Mouse (Mus musculus): ENCODE measurements around the gene Mdp1. TPM values are rescaled to one million over a fixed set of nuclear protein-coding genes. Genes with fewer than 3 reads are reported as not detected.

The Mdp1 gene
- total and polyA plus RNA-seq, 2 experiments from 2014 or later, result 51.5 to 63.5 TPM

DNA sequence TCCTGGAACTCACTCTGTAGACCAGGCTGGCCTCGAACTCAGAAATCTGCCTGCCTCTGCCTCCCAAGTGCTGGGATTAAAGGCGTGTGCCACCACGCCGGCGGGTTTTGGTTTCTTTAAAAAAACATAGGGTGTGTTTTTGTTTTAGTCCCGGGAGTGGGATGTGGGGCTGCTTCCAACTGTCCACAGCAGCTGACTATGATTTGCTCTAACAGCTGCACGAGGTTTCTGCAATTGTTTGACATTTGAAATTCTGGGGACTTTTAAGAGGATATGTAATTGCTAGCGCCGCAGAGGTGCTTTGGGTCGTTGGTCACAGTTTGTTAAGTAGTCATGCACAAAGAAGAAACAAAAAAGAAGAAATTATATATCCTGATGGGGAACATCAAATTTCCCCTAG is 29.1 kb upstream of the Mdp1 start:
- Histone ChIP-seq H3K27me3 (ENCODE audit: insufficient read depth, low read length) (no peaks in the 10 kb centered on the region), H3K9ac (no peak overlapping the region), H3K9me3 (ENCODE audit: low read length) (no peaks in the 10 kb centered on the region), H3K4me2 (ENCODE audit: low read depth) (no peak overlapping the region), H3K36me3 (ENCODE audit: insufficient read depth) (no peaks in the 10 kb centered on the region), H3K27ac (ENCODE audit: low read depth, low read length) (no peak overlapping the region), H3K4me3 (ENCODE audit: low read depth, low read length) (no peak overlapping the region), H3K4me1 (ENCODE audit: insufficient read depth) (no peaks in the 10 kb centered on the region)
- ATAC-seq (no peak), DNase-seq (no peak)
- TF ChIP-seq CTCF (IDR thresholded peaks at IDR 0.05; ENCODE audit: low read depth), result no peak
- WGBS, result 80% methylated on average over 10 of the region's 10 CpGs

DNA sequence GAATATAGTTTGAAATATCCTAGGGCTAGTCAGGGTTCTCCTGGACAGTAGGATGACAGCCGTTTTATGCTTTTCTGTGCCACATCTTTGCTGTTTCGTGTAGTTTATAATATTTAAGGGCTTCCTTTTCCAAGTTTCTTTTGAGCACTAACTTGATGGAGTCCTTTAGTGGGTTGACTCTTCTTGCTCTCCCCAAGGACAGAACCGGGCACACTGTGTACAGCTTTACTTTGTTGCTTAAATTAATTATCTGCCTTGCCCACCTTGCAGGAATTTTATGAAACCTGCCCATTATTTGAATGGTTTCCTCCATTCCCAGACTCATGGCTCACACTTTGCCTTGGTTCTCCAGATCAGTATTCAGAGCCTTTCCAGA is 21.8 kb upstream of the Mdp1 start:
- Histone ChIP-seq H3K4me3 (ENCODE audit: low read depth, low read length) (peak overlapping the region; percentile 70), H3K4me1 (ENCODE audit: insufficient read depth) (peaks cover 8% of the 10 kb centered on the region; the same call in 1 of the 2 replicates), H3K36me3 (ENCODE audit: insufficient read depth) (peaks cover 26% of the 10 kb centered on the region), H3K4me2 (ENCODE audit: low read depth) (peak overlapping the region; percentile 96), H3K27ac (ENCODE audit: low read depth, low read length) (peak overlapping the region; percentile 16; the same call in 1 of the 2 replicates), H3K27me3 (ENCODE audit: insufficient read depth, low read length) (no peaks in the 10 kb centered on the region), H3K9ac (no peak overlapping the region; the same call in 1 of the 2 replicates), H3K9me3 (ENCODE audit: low read length) (no peaks in the 10 kb centered on the region)
- no peak for TF ChIP-seq CTCF (IDR thresholded peaks at IDR 0.05; ENCODE audit: low read depth)
- WGBS, result 10% methylated on average over 3 of the region's 3 CpGs
- DNase-seq (no peak), ATAC-seq (peak; percentile 13; the same call in 1 of the 2 replicates)

DNA sequence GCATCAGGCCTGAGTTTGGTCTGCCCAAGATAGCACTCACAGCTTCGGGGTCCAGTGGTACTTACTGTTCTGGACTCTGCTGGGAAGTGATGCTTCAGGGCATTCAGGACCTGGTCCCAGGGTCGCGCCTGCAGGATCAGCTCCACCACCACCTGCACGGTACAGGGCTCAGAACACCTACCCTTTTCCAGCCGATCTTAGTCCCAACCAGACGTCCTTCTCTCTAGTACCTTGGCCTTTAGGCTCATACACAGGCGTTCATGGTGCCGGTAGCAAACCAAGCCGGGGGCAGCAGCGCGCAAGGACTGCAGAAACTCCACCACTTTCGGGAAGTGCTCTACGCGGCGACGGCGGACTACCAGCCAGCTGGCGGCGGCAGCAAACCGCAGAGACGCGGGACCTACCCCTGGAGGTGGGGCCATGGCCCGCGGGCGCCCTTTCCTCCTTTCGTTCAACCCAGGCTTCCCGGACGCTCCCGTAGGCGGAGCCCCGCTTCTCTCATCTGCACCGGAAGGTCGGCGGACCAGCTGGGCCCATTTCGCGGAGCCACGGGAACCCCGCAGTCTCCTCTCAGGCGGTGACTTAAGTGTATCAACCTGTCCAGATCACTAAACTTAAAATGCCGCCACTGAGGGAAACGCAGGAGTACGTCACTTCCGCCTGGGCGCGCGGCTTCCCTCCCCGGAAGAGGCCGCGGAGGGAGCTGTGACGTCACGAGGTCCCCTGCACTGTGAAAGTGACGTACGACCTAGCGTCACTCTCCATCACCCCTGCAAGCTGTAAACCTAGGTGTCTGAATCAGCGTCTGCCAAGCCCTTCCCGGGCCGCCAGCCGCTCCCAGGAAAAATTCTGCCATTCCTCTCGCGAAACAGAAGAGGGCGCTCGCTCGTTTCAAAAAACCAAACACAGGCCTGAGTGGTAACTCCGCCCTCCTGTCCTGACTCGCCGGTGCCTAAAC is 21.1 kb upstream of the Mdp1 start, which contains the start of gene Tinf2:
Tinf2 (minus strand) TSS at position 661 of the 958 bp plus-strand sequence.
- Histone ChIP-seq H3K4me1 (ENCODE audit: insufficient read depth) (peaks cover 8% of the 10 kb centered on the region; the same call in 1 of the 2 replicates), H3K9me3 (ENCODE audit: low read length) (no peaks in the 10 kb centered on the region), H3K27me3 (ENCODE audit: insufficient read depth, low read length) (no peaks in the 10 kb centered on the region), H3K27ac (ENCODE audit: low read depth, low read length) (peak within 1 kb of the TSS; percentile 77), H3K4me2 (ENCODE audit: low read depth) (peak within 1 kb of the TSS; percentile 96), H3K4me3 (ENCODE audit: low read depth, low read length) (peak within 1 kb of the TSS; percentile 70), H3K9ac (peak within 1 kb of the TSS; percentile 65), H3K36me3 (ENCODE audit: insufficient read depth) (peaks cover 33% of the 10 kb centered on the region)
- ATAC-seq (peak; percentile 99), DNase-seq (peak; percentile 99)
- peak; percentile 85 for TF ChIP-seq CTCF (IDR thresholded peaks at IDR 0.05; ENCODE audit: low read depth)
- WGBS, result under 1% methylated on average over 66 of the region's 66 CpGs

DNA sequence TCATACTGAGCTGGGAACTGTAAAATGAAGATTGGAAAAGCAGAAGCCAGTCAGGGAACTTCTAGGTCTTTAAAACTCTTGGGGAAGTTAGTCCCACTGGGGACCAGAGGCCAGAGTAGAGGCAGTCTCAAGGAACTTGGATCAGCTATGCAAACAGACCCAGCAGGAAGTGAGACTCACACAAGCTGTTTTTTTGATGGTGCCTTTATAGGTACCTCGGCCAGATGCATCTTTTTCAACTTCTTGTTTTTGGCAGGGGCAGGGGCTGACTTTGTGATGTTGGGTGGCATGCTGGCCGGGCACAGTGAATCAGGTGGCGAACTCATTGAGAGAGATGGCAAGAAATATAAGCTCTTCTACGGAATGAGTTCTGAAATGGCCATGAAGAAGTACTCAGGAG is 17.3 kb upstream of the Mdp1 start:
- Histone ChIP-seq H3K4me1 (ENCODE audit: insufficient read depth) (peaks cover 14% of the 10 kb centered on the region), H3K9ac (no peak overlapping the region), H3K4me2 (ENCODE audit: low read depth) (no peak overlapping the region), H3K27me3 (ENCODE audit: insufficient read depth, low read length) (no peaks in the 10 kb centered on the region), H3K27ac (ENCODE audit: low read depth, low read length) (no peak overlapping the region), H3K36me3 (ENCODE audit: insufficient read depth) (peaks cover 35% of the 10 kb centered on the region), H3K9me3 (ENCODE audit: low read length) (no peaks in the 10 kb centered on the region), H3K4me3 (ENCODE audit: low read depth, low read length) (no peak overlapping the region)
- ATAC-seq (no peak), DNase-seq (no peak)
- no peak for TF ChIP-seq CTCF (IDR thresholded peaks at IDR 0.05; ENCODE audit: low read depth)
- 89% methylated on average over 4 of the region's 4 CpGs for WGBS

DNA sequence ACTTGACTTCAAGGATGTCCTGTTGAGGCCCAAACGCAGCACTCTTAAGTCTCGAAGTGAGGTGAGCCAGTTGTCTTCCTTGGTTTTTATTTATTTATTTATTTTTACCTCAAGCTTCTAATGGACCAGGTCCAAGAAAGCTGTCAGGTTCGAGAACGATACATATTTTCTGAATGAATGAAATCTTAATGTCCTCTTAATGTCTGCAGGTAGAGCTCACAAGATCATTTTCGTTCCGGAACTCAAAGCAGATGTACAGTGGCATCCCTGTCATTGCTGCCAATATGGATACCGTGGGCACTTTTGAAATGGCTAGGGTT is 12.4 kb upstream of the Mdp1 start:
- Histone ChIP-seq H3K4me2 (ENCODE audit: low read depth) (peak overlapping the region; percentile 83), H3K9me3 (ENCODE audit: low read length) (no peaks in the 10 kb centered on the region), H3K36me3 (ENCODE audit: insufficient read depth) (peaks cover 15% of the 10 kb centered on the region), H3K9ac (peak overlapping the region; percentile 65), H3K4me1 (ENCODE audit: insufficient read depth) (peaks cover 16% of the 10 kb centered on the region), H3K27me3 (ENCODE audit: insufficient read depth, low read length) (no peaks in the 10 kb centered on the region), H3K4me3 (ENCODE audit: low read depth, low read length) (peak overlapping the region; percentile 85), H3K27ac (ENCODE audit: low read depth, low read length) (peak overlapping the region; percentile 89; the same call in 1 of the 2 replicates)
- TF ChIP-seq CTCF (IDR thresholded peaks at IDR 0.05; ENCODE audit: low read depth), result no peak
- no peak for DNase-seq
- WGBS, result 79% methylated on average over 7 of the region's 7 CpGs
- no peak for ATAC-seq

DNA sequence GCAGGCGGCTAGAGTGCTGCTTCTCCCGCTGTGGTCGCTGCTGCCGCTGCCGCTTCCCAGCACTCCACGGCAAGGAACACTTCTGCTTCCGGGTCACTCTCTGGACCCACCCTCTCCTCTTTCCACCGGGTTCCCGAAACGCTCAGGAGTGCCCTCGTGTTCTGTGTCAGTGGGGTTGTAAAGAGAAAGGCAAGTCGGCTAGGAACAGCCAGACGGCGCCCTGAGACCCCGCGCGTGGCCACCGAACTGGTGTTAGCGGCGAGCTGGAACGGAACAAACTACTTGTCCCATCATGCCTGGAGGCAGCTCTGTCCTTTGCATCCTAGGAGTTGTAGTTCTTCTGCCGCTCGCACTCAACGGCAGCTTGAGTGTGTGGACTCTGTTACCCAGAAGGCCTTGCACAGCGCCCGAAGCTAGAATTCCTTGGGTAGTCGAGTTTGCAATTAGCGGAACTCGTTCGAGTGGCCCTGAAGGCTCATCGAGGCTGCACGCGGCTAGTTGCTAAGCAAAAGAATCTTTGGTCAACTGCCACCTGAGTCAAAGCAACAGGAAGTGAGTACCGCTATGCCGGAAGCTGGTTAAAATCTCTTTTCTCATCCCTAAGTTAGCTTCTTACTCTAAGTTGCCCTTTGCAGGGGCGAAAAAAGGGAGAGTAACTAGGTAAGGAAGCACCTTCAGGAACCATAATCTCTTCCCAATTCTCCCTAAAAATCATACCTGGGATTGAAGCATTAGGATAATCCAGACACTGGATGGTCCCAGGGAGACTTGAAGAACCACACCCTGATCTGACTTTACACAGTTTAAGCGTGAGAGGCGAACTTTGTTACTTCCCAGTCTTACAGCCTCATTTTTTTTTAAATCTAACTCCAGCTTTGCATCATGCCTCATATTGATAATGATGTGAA is 11.8 kb upstream of the Mdp1 start, which contains the start of the genes Gmpr2 and Nedd8:
Gmpr2 (plus strand) TSS at position 109 of the 908 bp plus-strand sequence.
Nedd8 (minus strand) TSS at position 292 of the 908 bp plus-strand sequence.
- WGBS, result under 1% methylated on average over 38 of the region's 38 CpGs

More for the DNA sequence above, 11.8 kb upstream of the Mdp1 start, which contains the start of the genes Gmpr2 and Nedd8:
- ATAC-seq (peak; percentile 99), DNase-seq (peak; percentile 95)
- Histone ChIP-seq H3K27ac (ENCODE audit: low read depth, low read length) (peak within 1 kb of the TSS; percentile 89), H3K4me2 (ENCODE audit: low read depth) (peak within 1 kb of the TSS; percentile 83), H3K4me3 (ENCODE audit: low read depth, low read length) (peak within 1 kb of the TSS; percentile 85), H3K27me3 (ENCODE audit: insufficient read depth, low read length) (no peaks in the 10 kb centered on the region), H3K4me1 (ENCODE audit: insufficient read depth) (peaks cover 16% of the 10 kb centered on the region), H3K9me3 (ENCODE audit: low read length) (no peaks in the 10 kb centered on the region), H3K36me3 (ENCODE audit: insufficient read depth) (peaks cover 9% of the 10 kb centered on the region), H3K9ac (peak within 1 kb of the TSS; percentile 65)
- 0 out of 2 replicates have a peak, but pooled peaks have one; percentile 18 for TF ChIP-seq CTCF (IDR thresholded peaks at IDR 0.05; ENCODE audit: low read depth)

All from forebrain, postnatal 0 days (tissue).